Mouse (Mus musculus) embryonic fibroblast, embryonic 13.5 days (primary cell): Measurements from ENCODE around the gene 6430628N08Rik.

ENCODE experiments used
- CTCF ChIP-seq: IDR thresholded peaks from 2 replicates; pipeline ENCODE4 v1.5.1; 2011; ENCODE audit warnings: mild to moderate bottlenecking, control low read depth, low read length, moderate library complexity, borderline replicate concordance; ENCODE audit not compliant: insufficient read depth
- POLR2A ChIP-seq: IDR thresholded peaks from 2 replicates; pipeline ENCODE4 v1.6.1; 2011; ENCODE audit warnings: low read depth, mild to moderate bottlenecking, control low read depth, low read length, moderate library complexity

DNA sequence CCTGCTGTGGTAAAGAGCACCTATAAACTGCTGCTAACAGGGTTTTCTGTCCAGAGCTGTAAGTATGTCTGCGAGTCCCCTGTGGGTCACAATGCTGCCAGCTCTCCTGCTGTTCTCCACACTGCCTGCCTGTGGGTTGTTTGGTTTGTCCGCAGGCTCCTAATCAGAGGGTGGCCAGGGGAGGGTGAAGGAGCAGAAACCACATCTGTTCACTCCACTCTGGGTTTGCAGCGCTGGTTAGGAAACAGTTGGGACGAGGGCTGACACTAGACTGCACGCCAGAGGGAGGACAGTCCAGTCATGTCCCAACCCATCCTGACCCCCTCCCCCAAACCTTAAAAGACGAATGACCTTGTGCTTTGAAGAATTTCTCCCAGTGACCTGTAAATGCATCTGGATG lies 35.4 kb upstream of the 6430628N08Rik start:
- no peak for TF ChIP-seq CTCF
- TF ChIP-seq POLR2A = no peak
